Mouse (Mus musculus) liver, embryonic 14.5 days (tissue): ENCODE data around the gene Pgbd5. TPM values are rescaled to one million over a fixed set of nuclear protein-coding genes. Genes with fewer than 3 reads are reported as not detected.

Experiments
- ATAC-seq: fragments of 200-750 bp; cut with Nextera tagmentation; 2 replicates; pipeline ENCODE4 v1.8.0; 2017; ENCODE audit warnings: moderate number of reproducible peaks, mild to moderate bottlenecking, moderate library complexity; ENCODE audit not compliant: insufficient read depth
- DNase-seq, 3 experiments: peaks; one replicate each; pipeline ENCODE4 v3.0.0-alpha.2; 2012 to 2013; ENCODE audit warnings: low read depth in 3 of 3, low spot score in 3 of 3
- H3K27ac ChIP-seq: fragments of 300-500 bp; sonication (generic); 2 replicates; pipeline ENCODE4 v1.5.1; 2014; ENCODE audit warnings: moderate library complexity, mild to moderate bottlenecking, control low read depth, inconsistent platforms
- H3K27me3 ChIP-seq: fragments of 300-500 bp; sonication (generic); 2 replicates; pipeline ENCODE4 v1.6.1; 2014; ENCODE audit warnings: mild to moderate bottlenecking, low read length, moderate library complexity; ENCODE audit not compliant: control insufficient read depth, insufficient read depth
- H3K36me3 ChIP-seq: fragments of 300-500 bp; sonication (generic); replicated peaks from 2 replicates; pipeline ENCODE4 v1.6.1; 2014; ENCODE audit warnings: low read depth; ENCODE audit not compliant: control insufficient read depth, insufficient read depth
- H3K4me1 ChIP-seq, 2 experiments: fragments of 200-500 bp in 1 of 2; fragments of 300-500 bp in 1 of 2; sonication (generic) in 1 of 2; replicated peaks; 2 replicates each; pipeline ENCODE4 v1.6.1; 2012 to 2014; ENCODE audit warnings: antibody characterized with exemption in 1 of 2, inconsistent platforms in 1 of 2, low read length in 1 of 2; ENCODE audit not compliant: control insufficient read depth in 2 of 2, insufficient read depth in 2 of 2
- H3K4me2 ChIP-seq: fragments of 300-500 bp; sonication (generic); 2 replicates; pipeline ENCODE4 v1.6.1; 2014; ENCODE audit warnings: low read depth, mild to moderate bottlenecking, control low read depth, moderate library complexity
- H3K4me3 ChIP-seq, 2 experiments: fragments of 200-500 bp in 1 of 2; fragments of 300-500 bp in 1 of 2; sonication (generic) in 1 of 2; 2 replicates each; pipeline ENCODE4 v1.5.1; 2012 to 2014; ENCODE audit warnings: low read depth in 2 of 2, low read length in 2 of 2, mild to moderate bottlenecking in 2 of 2, control low read depth in 1 of 2, inconsistent platforms in 1 of 2, moderate library complexity in 1 of 2; ENCODE audit not compliant: insufficient read depth in 1 of 2
- H3K9ac ChIP-seq: fragments of 300-500 bp; sonication (generic); replicated peaks from 2 replicates; pipeline ENCODE4 v1.6.1; 2014; ENCODE audit warnings: mild to moderate bottlenecking, control low read depth, moderate library complexity
- H3K9me3 ChIP-seq: fragments of 300-500 bp; sonication (generic); 2 replicates; pipeline ENCODE4 v1.6.1; 2016; ENCODE audit warnings: low read length, mixed read lengths; ENCODE audit not compliant: control insufficient read depth
- CTCF ChIP-seq: IDR thresholded peaks from 2 replicates; pipeline ENCODE4 v1.5.1; 2016; ENCODE audit warnings: antibody characterized with exemption, low read depth, control low read depth
- EP300 ChIP-seq: IDR thresholded peaks from 2 replicates; pipeline ENCODE4 v1.6.1; 2016; ENCODE audit warnings: antibody characterized with exemption, low read depth
- WGBS: fragments of 180-500 bp; shearing (Covaris S2); extraction: QIAGEN DNeasy Blood & Tissue Kit; methylation state at CpG from one replicate; pipeline ENCODE4 v1.1.7; 2014; ENCODE audit not compliant: insufficient replicate concordance; 5-methylcytosine and 5-hydroxymethylcytosine counted together
- polyA plus RNA-seq, 2 experiments: library from polyadenylated mRNA; depleted of rRNA in 1 of 2; stranded (reverse) in 1 of 2; unstranded in 1 of 2; fragments of >200 nt; fragmentation: Nextera tagmentation in 1 of 2; extraction: Ambion mirVana in 1 of 2; gene quantifications; 2 replicates each; pipeline versions ENCODE4 v1.2.1 to v1.2.3; 2012 to 2014

Pgbd5 gene
- polyA plus RNA-seq, 2 experiments, result 0.15 to 0.18 TPM

DNA sequence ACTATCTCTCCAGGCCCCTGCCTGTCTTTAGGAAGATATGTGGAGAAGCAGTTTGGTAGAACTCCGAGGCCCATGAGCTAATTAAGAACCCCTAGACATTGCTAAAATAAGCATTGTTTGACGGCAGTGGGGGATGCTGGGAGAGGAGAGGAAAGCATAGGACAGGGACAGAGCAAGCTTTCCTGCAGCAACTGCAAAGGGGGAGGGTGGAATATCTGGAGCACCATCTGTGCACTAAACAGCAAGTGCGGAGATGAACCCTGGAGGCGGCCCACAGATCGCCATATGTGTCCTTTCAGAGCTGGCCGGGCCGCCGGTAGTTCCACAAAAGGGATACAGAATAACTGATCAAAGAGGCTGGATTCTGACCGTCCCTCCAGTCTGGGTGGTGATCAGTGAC lies 37.2 kb upstream of the Pgbd5 start:
- Histone ChIP-seq H3K36me3 (no peaks in the 10 kb centered on the region), H3K27ac (no peak overlapping the region), H3K4me2 (no peak overlapping the region), H3K27me3 (no peaks in the 10 kb centered on the region), H3K9me3 (no peaks in the 10 kb centered on the region), H3K4me1 (no peaks in the 10 kb centered on the region), H3K4me3 (no peak overlapping the region), H3K9ac (no peak overlapping the region)
- 79% methylated on average over 9 of the region's 9 CpGs for WGBS
- DNase-seq (no peak), ATAC-seq (no peak)
- TF ChIP-seq EP300 (no peak), CTCF (no peak)

DNA sequence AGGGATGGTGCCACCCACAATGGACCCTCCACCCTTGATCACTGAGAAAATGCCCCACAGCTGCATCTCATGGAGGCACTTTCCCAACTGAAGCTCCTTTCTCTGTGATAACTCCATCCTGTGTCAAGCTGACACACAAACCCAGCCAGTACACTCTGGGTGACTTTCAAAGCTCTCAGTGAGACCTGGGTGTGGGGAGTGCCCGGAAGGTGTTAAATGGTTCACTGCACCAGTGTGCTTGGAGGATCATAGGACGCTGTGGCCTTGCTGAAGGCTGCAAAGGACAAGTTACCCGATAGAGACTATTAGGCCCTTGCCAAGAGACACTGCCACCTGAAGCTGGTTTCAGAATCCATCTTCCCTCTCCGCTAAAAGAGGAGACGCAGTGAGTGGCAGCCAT lies 36.2 kb upstream of the Pgbd5 start:
- Histone ChIP-seq H3K9ac (no peak overlapping the region), H3K4me1 (no peaks in the 10 kb centered on the region), H3K27me3 (no peaks in the 10 kb centered on the region), H3K4me3 (no peak overlapping the region), H3K9me3 (no peaks in the 10 kb centered on the region), H3K4me2 (no peak overlapping the region), H3K27ac (no peak overlapping the region), H3K36me3 (no peaks in the 10 kb centered on the region)
- DNase-seq, result no peak
- no peak for TF ChIP-seq EP300
- TF ChIP-seq CTCF, result no peak
- no peak for ATAC-seq
- WGBS, result 65% methylated on average over 5 of the region's 5 CpGs

GRCm38 (mm10) chr8:124464641-124465040 lies 25.2 kb upstream of the Pgbd5 start:
- no peaks in the 10 kb centered on the region for H3K9me3 ChIP-seq
- DNase-seq, result no peak
- TF ChIP-seq CTCF, result no peak
- no peak for TF ChIP-seq EP300
- no peaks in the 10 kb centered on the region for H3K4me1 ChIP-seq
- no peak overlapping the region for H3K4me2 ChIP-seq
- WGBS, result 56% methylated on average over 2 of the region's 2 CpGs
- no peak for ATAC-seq
- H3K9ac ChIP-seq, result no peak overlapping the region
- H3K4me3 ChIP-seq, result no peak overlapping the region
- no peaks in the 10 kb centered on the region for H3K27me3 ChIP-seq
- no peaks in the 10 kb centered on the region for H3K36me3 ChIP-seq
- H3K27ac ChIP-seq, result no peak overlapping the region

DNA sequence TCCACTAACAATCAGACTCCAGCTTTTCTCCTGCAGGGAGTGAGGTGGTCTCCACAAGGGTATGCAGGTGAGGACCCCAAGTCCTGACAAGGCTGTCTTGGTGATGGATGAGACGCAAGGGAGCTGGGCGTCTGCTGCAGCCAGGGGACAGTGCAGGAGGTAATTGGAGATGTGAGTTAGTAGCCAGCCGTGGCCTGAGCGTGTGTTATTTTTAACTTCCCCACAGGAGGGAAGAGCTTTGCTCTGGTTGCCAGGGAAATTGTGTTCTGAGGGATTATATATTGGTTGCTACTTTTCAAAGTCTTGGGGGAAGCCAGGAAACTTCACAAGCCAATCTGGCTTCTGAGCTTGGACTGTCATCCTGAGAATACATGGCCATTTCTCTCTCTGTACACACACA lies 23.7 kb upstream of the Pgbd5 start:
- Histone ChIP-seq H3K4me1 (no peaks in the 10 kb centered on the region), H3K36me3 (no peaks in the 10 kb centered on the region), H3K4me2 (no peak overlapping the region), H3K9me3 (no peaks in the 10 kb centered on the region), H3K4me3 (no peak overlapping the region), H3K9ac (no peak overlapping the region), H3K27ac (no peak overlapping the region), H3K27me3 (no peaks in the 10 kb centered on the region)
- ATAC-seq, result no peak
- no peak for TF ChIP-seq EP300
- no peak for TF ChIP-seq CTCF
- 38% methylated on average over 4 of the region's 4 CpGs for WGBS
- no peak for DNase-seq

GRCm38 (mm10) chr8:124462192-124462591 lies 22.7 kb upstream of the Pgbd5 start:
- Histone ChIP-seq H3K9ac (no peak overlapping the region), H3K4me3 (no peak overlapping the region), H3K27ac (no peak overlapping the region), H3K4me1 (no peaks in the 10 kb centered on the region), H3K9me3 (no peaks in the 10 kb centered on the region), H3K27me3 (no peaks in the 10 kb centered on the region), H3K36me3 (no peaks in the 10 kb centered on the region), H3K4me2 (no peak overlapping the region)
- DNase-seq (no peak), ATAC-seq (no peak)
- WGBS, result 58% methylated on average over 9 of the region's 9 CpGs
- TF ChIP-seq CTCF (no peak), EP300 (no peak)
